Mouse (Mus musculus): Measurements from ENCODE around the gene Ppfia4. TPM values are rescaled to one million over a fixed set of nuclear protein-coding genes. Genes with fewer than 3 reads are reported as not detected.

Gene Ppfia4
- polyA plus RNA-seq, 1 experiment from 2014 or later, result 9.4 TPM

DNA sequence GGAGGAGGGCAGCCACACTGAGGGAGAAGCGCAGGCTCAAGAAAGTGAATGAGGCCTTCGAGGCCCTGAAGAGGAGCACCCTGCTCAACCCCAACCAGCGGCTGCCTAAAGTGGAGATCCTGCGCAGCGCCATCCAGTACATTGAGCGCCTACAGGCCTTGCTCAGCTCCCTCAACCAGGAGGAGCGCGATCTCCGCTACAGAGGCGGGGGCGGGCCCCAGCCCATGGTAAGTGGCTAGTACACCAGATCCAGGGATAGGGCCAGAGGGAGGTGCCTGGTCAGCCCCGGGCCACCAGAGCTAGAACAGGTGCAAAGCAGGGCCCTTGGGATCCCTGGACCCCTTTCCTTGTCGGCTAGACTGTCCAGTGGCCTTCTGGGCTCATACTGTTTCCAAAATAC, 42.4 kb downstream of the Ppfia4 start:
- Histone ChIP-seq H3K9me3 (replicated peaks; ENCODE audit: control insufficient read depth, low read length) (no peaks in the 10 kb centered on the region), H3K4me1 (ENCODE audit: control insufficient read depth, insufficient read depth, low read length) (0 out of 2 replicates have a peak, but pooled peaks cover 3% of the 10 kb centered on the region), H3K4me3 (ENCODE audit: low read depth, low read length) (no peak overlapping the region), H3K4me2 (no peak overlapping the region), H3K36me3 (ENCODE audit: control insufficient read depth, insufficient read depth, low read length) (no peaks in the 10 kb centered on the region), H3K9ac (ENCODE audit: low read depth, low read length) (no peak overlapping the region), H3K27ac (ENCODE audit: low read depth, low read length) (no peak overlapping the region), H3K27me3 (ENCODE audit: control insufficient read depth, insufficient read depth, low read length) (no peaks in the 10 kb centered on the region)
- 88% methylated on average over 13 of the region's 13 CpGs for WGBS (ENCODE audit: insufficient replicate concordance)
- ATAC-seq (replicated peaks; ENCODE audit: insufficient number of reproducible peaks, low FRiP score, low TSS enrichment), result no peak

- no peaks in the 10 kb centered on the region for H3K36me3 ChIP-seq (ENCODE audit: control insufficient read depth, insufficient read depth, low read length)
- 47% methylated on average over 11 of the region's 11 CpGs for WGBS (ENCODE audit: insufficient replicate concordance)
- 0 out of 2 replicates have a peak, but pooled peaks cover 3% of the 10 kb centered on the region for H3K4me1 ChIP-seq (ENCODE audit: control insufficient read depth, insufficient read depth, low read length)
- H3K4me2 ChIP-seq, result no peak within 1 kb of the TSS
- no peak within 1 kb of the TSS for H3K27ac ChIP-seq (ENCODE audit: low read depth, low read length)
- no peaks in the 10 kb centered on the region for H3K27me3 ChIP-seq (ENCODE audit: control insufficient read depth, insufficient read depth, low read length)
- no peak within 1 kb of the TSS for H3K4me3 ChIP-seq (ENCODE audit: low read depth, low read length)
- no peak within 1 kb of the TSS for H3K9ac ChIP-seq (ENCODE audit: low read depth, low read length)
- no peaks in the 10 kb centered on the region for H3K9me3 ChIP-seq (replicated peaks; ENCODE audit: control insufficient read depth, low read length)
- ATAC-seq (replicated peaks; ENCODE audit: insufficient number of reproducible peaks, low FRiP score, low TSS enrichment), result no peak
Observed at GRCm38 (mm10) chr1:134289598-134290099, 43.1 kb downstream of the Ppfia4 start, which contains the start of gene Myog. TSS of gene Myog (plus strand) at chr1:134289989.

GRCm38 (mm10) chr1:134288239-134288638, 44.5 kb downstream of the Ppfia4 start:
- Histone ChIP-seq H3K36me3 (ENCODE audit: control insufficient read depth, insufficient read depth, low read length) (no peaks in the 10 kb centered on the region), H3K4me2 (no peak overlapping the region), H3K4me3 (ENCODE audit: low read depth, low read length) (no peak overlapping the region), H3K9ac (ENCODE audit: low read depth, low read length) (no peak overlapping the region), H3K4me1 (ENCODE audit: control insufficient read depth, insufficient read depth, low read length) (0 out of 2 replicates have a peak, but pooled peaks cover 3% of the 10 kb centered on the region), H3K27ac (ENCODE audit: low read depth, low read length) (no peak overlapping the region), H3K9me3 (replicated peaks; ENCODE audit: control insufficient read depth, low read length) (no peaks in the 10 kb centered on the region), H3K27me3 (ENCODE audit: control insufficient read depth, insufficient read depth, low read length) (no peaks in the 10 kb centered on the region)
- WGBS (ENCODE audit: insufficient replicate concordance), result 57% methylated on average over 3 of the region's 3 CpGs
- no peak for ATAC-seq (replicated peaks; ENCODE audit: insufficient number of reproducible peaks, low FRiP score, low TSS enrichment)

GRCm38 (mm10) chr1:134285458-134286120, 47.1 kb downstream of the Ppfia4 start:
- Histone ChIP-seq H3K9me3 (replicated peaks; ENCODE audit: control insufficient read depth, low read length) (no peaks in the 10 kb centered on the region), H3K4me2 (no peak overlapping the region), H3K9ac (ENCODE audit: low read depth, low read length) (no peak overlapping the region), H3K27me3 (ENCODE audit: control insufficient read depth, insufficient read depth, low read length) (no peaks in the 10 kb centered on the region), H3K4me3 (ENCODE audit: low read depth, low read length) (no peak overlapping the region), H3K36me3 (ENCODE audit: control insufficient read depth, insufficient read depth, low read length) (no peaks in the 10 kb centered on the region), H3K4me1 (ENCODE audit: control insufficient read depth, insufficient read depth, low read length) (0 out of 2 replicates have a peak, but pooled peaks cover 10% of the 10 kb centered on the region), H3K27ac (ENCODE audit: low read depth, low read length) (no peak overlapping the region)
- WGBS (ENCODE audit: insufficient replicate concordance), result 52% methylated on average over 10 of the region's 10 CpGs
- ATAC-seq (replicated peaks; ENCODE audit: insufficient number of reproducible peaks, low FRiP score, low TSS enrichment), result no peak

DNA sequence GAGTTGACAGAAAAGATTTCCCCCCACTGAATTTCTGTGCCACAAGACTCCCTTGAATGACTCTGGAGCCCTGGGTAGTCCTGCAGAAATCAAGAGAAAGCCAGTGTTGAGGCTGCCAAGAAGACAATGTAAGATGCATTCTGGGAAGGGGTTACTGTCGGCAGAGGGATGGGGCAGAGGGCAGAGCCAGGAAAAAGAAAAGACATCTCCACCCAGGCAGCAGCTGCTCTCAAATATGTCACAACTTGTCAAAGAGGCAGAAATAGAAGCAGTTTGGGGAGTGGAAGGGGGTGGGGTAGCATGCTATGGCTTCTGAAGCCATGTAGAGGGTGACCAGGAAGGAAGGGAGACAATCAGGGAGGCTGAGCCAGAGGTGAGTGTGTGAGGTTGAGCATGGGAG, 49.6 kb downstream of the Ppfia4 start:
- WGBS (ENCODE audit: insufficient replicate concordance), result 52% methylated on average over 1 of the region's 1 CpGs
- Histone ChIP-seq H3K4me1 (ENCODE audit: control insufficient read depth, insufficient read depth, low read length) (0 out of 2 replicates have a peak, but pooled peaks cover 6% of the 10 kb centered on the region), H3K36me3 (ENCODE audit: control insufficient read depth, insufficient read depth, low read length) (no peaks in the 10 kb centered on the region), H3K27ac (ENCODE audit: low read depth, low read length) (no peak overlapping the region), H3K4me2 (no peak overlapping the region), H3K27me3 (ENCODE audit: control insufficient read depth, insufficient read depth, low read length) (no peaks in the 10 kb centered on the region), H3K9me3 (replicated peaks; ENCODE audit: control insufficient read depth, low read length) (no peaks in the 10 kb centered on the region), H3K4me3 (ENCODE audit: low read depth, low read length) (no peak overlapping the region), H3K9ac (ENCODE audit: low read depth, low read length) (no peak overlapping the region)
- no peak for ATAC-seq (replicated peaks; ENCODE audit: insufficient number of reproducible peaks, low FRiP score, low TSS enrichment)

DNA sequence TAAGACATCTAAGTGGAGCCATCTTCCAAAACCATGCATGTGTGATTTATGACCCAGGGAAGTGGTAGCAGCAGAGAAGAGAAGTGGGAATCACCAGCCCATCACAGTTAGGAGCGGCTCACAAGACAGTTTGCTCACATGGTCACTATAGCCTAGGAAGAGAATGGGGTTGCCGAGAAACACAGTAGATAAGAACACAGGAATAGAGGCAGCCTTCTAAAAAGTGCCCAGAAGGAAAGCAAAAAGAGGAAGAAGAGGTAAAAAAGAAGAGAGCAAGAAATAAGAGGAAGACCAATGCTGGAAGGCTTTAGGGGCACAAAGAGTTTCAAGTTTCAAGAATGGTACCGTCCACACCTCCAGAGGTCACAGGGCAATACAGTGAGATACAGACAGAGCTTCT, 50.4 kb downstream of the Ppfia4 start:
- WGBS (ENCODE audit: insufficient replicate concordance), result 50% methylated on average over 3 of the region's 3 CpGs
- Histone ChIP-seq H3K9me3 (replicated peaks; ENCODE audit: control insufficient read depth, low read length) (no peaks in the 10 kb centered on the region), H3K27ac (ENCODE audit: low read depth, low read length) (no peak overlapping the region), H3K4me1 (ENCODE audit: control insufficient read depth, insufficient read depth, low read length) (peaks cover 9% of the 10 kb centered on the region), H3K4me3 (ENCODE audit: low read depth, low read length) (no peak overlapping the region), H3K4me2 (no peak overlapping the region), H3K27me3 (ENCODE audit: control insufficient read depth, insufficient read depth, low read length) (no peaks in the 10 kb centered on the region), H3K36me3 (ENCODE audit: control insufficient read depth, insufficient read depth, low read length) (no peaks in the 10 kb centered on the region), H3K9ac (ENCODE audit: low read depth, low read length) (no peak overlapping the region)
- no peak for ATAC-seq (replicated peaks; ENCODE audit: insufficient number of reproducible peaks, low FRiP score, low TSS enrichment)

DNA sequence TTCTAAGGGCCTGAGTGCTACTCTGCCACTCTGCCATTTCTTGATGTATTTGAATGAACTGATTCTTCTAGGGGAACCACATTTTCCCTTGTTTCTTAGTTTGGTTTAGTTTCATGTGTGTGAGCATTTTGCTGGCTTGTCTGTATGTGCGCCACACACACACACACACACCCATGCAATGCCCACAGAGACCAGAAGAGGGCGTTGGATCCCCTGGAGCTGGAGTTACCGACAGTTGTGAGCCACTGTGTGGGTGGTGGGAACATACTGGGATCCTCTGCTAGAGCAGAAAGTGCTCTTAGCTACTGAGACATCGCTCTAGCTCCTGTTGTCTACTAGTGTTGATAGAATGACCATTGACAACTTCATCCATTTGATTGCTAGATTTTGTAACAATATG, 51.2 kb downstream of the Ppfia4 start:
- Histone ChIP-seq H3K4me3 (ENCODE audit: low read depth, low read length) (no peak overlapping the region), H3K27ac (ENCODE audit: low read depth, low read length) (no peak overlapping the region), H3K36me3 (ENCODE audit: control insufficient read depth, insufficient read depth, low read length) (no peaks in the 10 kb centered on the region), H3K4me1 (ENCODE audit: control insufficient read depth, insufficient read depth, low read length) (peaks cover 15% of the 10 kb centered on the region), H3K9ac (ENCODE audit: low read depth, low read length) (no peak overlapping the region), H3K4me2 (no peak overlapping the region), H3K9me3 (replicated peaks; ENCODE audit: control insufficient read depth, low read length) (no peaks in the 10 kb centered on the region), H3K27me3 (ENCODE audit: control insufficient read depth, insufficient read depth, low read length) (no peaks in the 10 kb centered on the region)
- no peak for ATAC-seq (replicated peaks; ENCODE audit: insufficient number of reproducible peaks, low FRiP score, low TSS enrichment)
- 75% methylated on average over 4 of the region's 4 CpGs for WGBS (ENCODE audit: insufficient replicate concordance)

- Histone ChIP-seq H3K9me3 (replicated peaks; ENCODE audit: control insufficient read depth, low read length) (no peaks in the 10 kb centered on the region), H3K4me3 (ENCODE audit: low read depth, low read length) (no peak overlapping the region), H3K9ac (ENCODE audit: low read depth, low read length) (no peak overlapping the region), H3K27ac (ENCODE audit: low read depth, low read length) (no peak overlapping the region), H3K27me3 (ENCODE audit: control insufficient read depth, insufficient read depth, low read length) (no peaks in the 10 kb centered on the region), H3K36me3 (ENCODE audit: control insufficient read depth, insufficient read depth, low read length) (no peaks in the 10 kb centered on the region), H3K4me1 (ENCODE audit: control insufficient read depth, insufficient read depth, low read length) (peaks cover 18% of the 10 kb centered on the region), H3K4me2 (no peak overlapping the region)
- ATAC-seq (replicated peaks; ENCODE audit: insufficient number of reproducible peaks, low FRiP score, low TSS enrichment), result no peak
- 79% methylated on average over 5 of the region's 5 CpGs for WGBS (ENCODE audit: insufficient replicate concordance)
Observed at GRCm38 (mm10) chr1:134280174-134280573, 52.6 kb downstream of the Ppfia4 start.

DNA sequence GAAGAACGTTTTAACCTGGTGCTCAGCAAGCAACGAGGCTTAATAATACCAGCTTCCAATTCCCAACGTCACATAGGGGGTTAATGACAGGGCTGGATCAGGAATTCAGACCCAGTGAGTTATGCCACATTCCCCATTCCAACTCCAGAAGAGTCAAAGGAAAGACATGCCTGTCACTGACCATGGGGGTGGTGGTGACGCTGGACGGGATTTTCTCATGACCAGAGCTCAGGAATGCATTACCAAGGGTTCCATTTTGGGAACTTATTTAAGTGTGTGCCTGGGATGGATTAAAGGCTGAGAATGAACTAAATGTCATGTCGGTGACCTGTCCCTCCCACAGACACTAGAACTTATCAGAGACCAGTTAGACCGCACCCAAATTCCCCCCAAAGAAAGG, 55.9 kb downstream of the Ppfia4 start:
- Histone ChIP-seq H3K4me2 (no peak overlapping the region), H3K9ac (ENCODE audit: low read depth, low read length) (no peak overlapping the region), H3K4me1 (ENCODE audit: control insufficient read depth, insufficient read depth, low read length) (peaks cover 12% of the 10 kb centered on the region), H3K27ac (ENCODE audit: low read depth, low read length) (no peak overlapping the region), H3K27me3 (ENCODE audit: control insufficient read depth, insufficient read depth, low read length) (no peaks in the 10 kb centered on the region), H3K36me3 (ENCODE audit: control insufficient read depth, insufficient read depth, low read length) (no peaks in the 10 kb centered on the region), H3K9me3 (replicated peaks; ENCODE audit: control insufficient read depth, low read length) (no peaks in the 10 kb centered on the region), H3K4me3 (ENCODE audit: low read depth, low read length) (no peak overlapping the region)
- no peak for ATAC-seq (replicated peaks; ENCODE audit: insufficient number of reproducible peaks, low FRiP score, low TSS enrichment)
- whole genome bisulfite sequencing (ENCODE audit: insufficient replicate concordance), result 61% methylated on average over 7 of the region's 7 CpGs

Data from heart, embryonic 11.5 days (tissue).